Mouse (Mus musculus) CH12.LX (cell line): ENCODE data around the gene Wars2. TPM values are rescaled to one million over a fixed set of nuclear protein-coding genes. Genes with fewer than 3 reads are reported as not detected.

ENCODE experiments used
- DNase-seq: peaks from one replicate; pipeline ENCODE4 v3.0.0-alpha.2; 2013; ENCODE audit errors: extremely low read depth
- H3K27ac ChIP-seq: 2 replicates; pipeline ENCODE4 v1.5.1; 2012; ENCODE audit warnings: low read depth, mild to moderate bottlenecking, control low read depth, moderate library complexity; ENCODE audit not compliant: insufficient read depth
- H3K27me3 ChIP-seq: replicated peaks from 2 replicates; pipeline ENCODE3; 2012; ENCODE audit warnings: inconsistent platforms
- H3K36me3 ChIP-seq, 2 experiments: replicated peaks in 1 of 2; 2 replicates each; pipeline versions ENCODE3 to v1.6.1; 2012; ENCODE audit warnings: inconsistent platforms in 1 of 2, low read length in 1 of 2, mild to moderate bottlenecking in 1 of 2, mixed read lengths in 1 of 2, moderate library complexity in 1 of 2; ENCODE audit not compliant: control insufficient read depth in 1 of 2, insufficient read depth in 1 of 2
- H3K4me1 ChIP-seq, 2 experiments: 2 replicates each; pipeline ENCODE4 v1.6.1; 2012; ENCODE audit warnings: inconsistent platforms in 1 of 2, moderate library complexity in 1 of 2; ENCODE audit not compliant: insufficient read depth in 2 of 2, control insufficient read depth in 1 of 2
- H3K4me2 ChIP-seq: 2 replicates; pipeline ENCODE4 v1.6.1; 2012; ENCODE audit warnings: low read depth, mild to moderate bottlenecking, control low read depth; ENCODE audit not compliant: poor library complexity, insufficient read depth, severe bottlenecking
- H3K4me3 ChIP-seq, 3 experiments: fragments of 150-350 bp in 1 of 3; sonication (generic) in 1 of 3; replicated peaks in 1 of 3; 2 replicates each; pipeline versions ENCODE3 to v1.5.1; 2011 to 2012; ENCODE audit warnings: low read depth in 2 of 3, low read length in 2 of 3, mild to moderate bottlenecking in 2 of 3, moderate library complexity in 2 of 3, control low read depth in 1 of 3, improper control_type of control experiment in 1 of 3, inconsistent platforms in 1 of 3, mixed read lengths in 1 of 3; ENCODE audit not compliant: poor library complexity in 1 of 3
- H3K79me2 ChIP-seq: replicated peaks from 2 replicates; pipeline ENCODE4 v1.6.1; 2012; ENCODE audit warnings: mild to moderate bottlenecking, moderate library complexity; ENCODE audit not compliant: control insufficient read depth, poor library complexity, insufficient read depth, severe bottlenecking; ENCODE audit errors: extremely low read depth
- H3K9ac ChIP-seq: 2 replicates; pipeline ENCODE4 v1.6.1; 2012; ENCODE audit warnings: low read depth, mild to moderate bottlenecking, control low read depth, moderate library complexity; ENCODE audit not compliant: insufficient read depth
- H3K9me3 ChIP-seq: replicated peaks from 2 replicates; pipeline ENCODE3; 2012; ENCODE audit warnings: low read length, inconsistent platforms, mixed read lengths
- BHLHE40 ChIP-seq: IDR thresholded peaks from 2 replicates; pipeline ENCODE4 v1.6.1; 2011; ENCODE audit warnings: mild to moderate bottlenecking, low read depth, low read length, improper control_type of control experiment
- CHD1 ChIP-seq: IDR thresholded peaks from 2 replicates; pipeline ENCODE4 v1.6.1; 2012; ENCODE audit warnings: low read depth, low read length, improper control_type of control experiment, inconsistent platforms
- CHD2 ChIP-seq: IDR thresholded peaks from 2 replicates; pipeline ENCODE4 v1.6.1; 2011; ENCODE audit warnings: low read length, improper control_type of control experiment
- CTCF ChIP-seq, 2 experiments: IDR thresholded peaks in 1 of 2; conservative IDR thresholded peaks in 1 of 2; 2 replicates each; pipeline ENCODE4 v1.5.1; 2011 to 2012; ENCODE audit warnings: low read depth in 2 of 2, low read length in 2 of 2, improper control_type of control experiment in 1 of 2, inconsistent platforms in 1 of 2, mild to moderate bottlenecking in 1 of 2, moderate library complexity in 1 of 2
- E2F4 ChIP-seq: IDR thresholded peaks from 2 replicates; pipeline ENCODE4 v1.6.1; 2011; ENCODE audit warnings: low read depth, low read length, improper control_type of control experiment; ENCODE audit not compliant: insufficient replicate concordance
- ELF1 ChIP-seq: IDR thresholded peaks from 2 replicates; pipeline ENCODE4 v1.6.1; 2014; ENCODE audit warnings: low read depth, mild to moderate bottlenecking, inconsistent platforms, low read length, improper control_type of control experiment
- EP300 ChIP-seq: IDR thresholded peaks from 2 replicates; pipeline ENCODE4 v1.6.1; 2011; ENCODE audit warnings: low read length, improper control_type of control experiment
- ETS1 ChIP-seq: conservative IDR thresholded peaks from 2 replicates; pipeline ENCODE4 v1.6.1; 2012; ENCODE audit warnings: low read depth, mild to moderate bottlenecking, inconsistent platforms, low read length, improper control_type of control experiment, moderate library complexity
- GABPA ChIP-seq: IDR thresholded peaks from 2 replicates; pipeline ENCODE4 v1.6.1; 2012; ENCODE audit warnings: low read depth, low read length, improper control_type of control experiment, inconsistent platforms; ENCODE audit not compliant: insufficient replicate concordance
- HCFC1 ChIP-seq: IDR thresholded peaks from 2 replicates; pipeline ENCODE4 v1.6.1; 2012; ENCODE audit warnings: low read depth, mild to moderate bottlenecking, inconsistent platforms, low read length, improper control_type of control experiment
- JUND ChIP-seq: conservative IDR thresholded peaks from 2 replicates; pipeline ENCODE4 v1.6.1; 2011; ENCODE audit warnings: low read depth, low read length, improper control_type of control experiment
- KAT2A ChIP-seq: IDR thresholded peaks from 2 replicates; pipeline ENCODE4 v1.6.1; 2012; ENCODE audit warnings: low read length, improper control_type of control experiment, inconsistent platforms; ENCODE audit not compliant: insufficient replicate concordance
- MAFK ChIP-seq: IDR thresholded peaks from 2 replicates; pipeline ENCODE4 v1.6.1; 2011; ENCODE audit warnings: low read length, improper control_type of control experiment; ENCODE audit not compliant: insufficient replicate concordance
- MAZ ChIP-seq: IDR thresholded peaks from 2 replicates; pipeline ENCODE4 v1.6.1; 2012; ENCODE audit warnings: low read depth, mild to moderate bottlenecking, inconsistent platforms, low read length, improper control_type of control experiment, moderate library complexity
- MXI1 ChIP-seq: IDR thresholded peaks from 2 replicates; pipeline ENCODE4 v1.6.1; 2011; ENCODE audit warnings: mild to moderate bottlenecking, low read depth, low read length, improper control_type of control experiment
- NELFE ChIP-seq: IDR thresholded peaks from 2 replicates; pipeline ENCODE4 v1.6.1; 2011; ENCODE audit warnings: low read depth, low read length, improper control_type of control experiment
- POLR2A ChIP-seq: IDR thresholded peaks from 2 replicates; pipeline ENCODE4 v1.6.1; 2011; ENCODE audit warnings: low read depth, mild to moderate bottlenecking, improper control_type of control experiment, low read length
- POLR2AphosphoS2 ChIP-seq: IDR thresholded peaks from 2 replicates; pipeline ENCODE4 v1.6.1; 2011; ENCODE audit warnings: low read depth, low read length, improper control_type of control experiment
- RAD21 ChIP-seq: IDR thresholded peaks from 2 replicates; pipeline ENCODE4 v1.6.1; 2011; ENCODE audit warnings: low read depth, mild to moderate bottlenecking, low read length, improper control_type of control experiment, moderate library complexity
- RCOR1 ChIP-seq: conservative IDR thresholded peaks from 2 replicates; pipeline ENCODE4 v1.6.1; 2012; ENCODE audit warnings: low read depth, mild to moderate bottlenecking, inconsistent platforms, low read length, improper control_type of control experiment
- SMC3 ChIP-seq: IDR thresholded peaks from 2 replicates; pipeline ENCODE4 v1.6.1; 2011; ENCODE audit warnings: low read depth, low read length, improper control_type of control experiment
- USF2 ChIP-seq: conservative IDR thresholded peaks from 2 replicates; pipeline ENCODE4 v1.6.1; 2011; ENCODE audit warnings: low read depth, low read length, improper control_type of control experiment
- ZMIZ1 ChIP-seq: IDR thresholded peaks from 2 replicates; pipeline ENCODE4 v1.6.1; 2012; ENCODE audit warnings: low read depth, mild to moderate bottlenecking, inconsistent platforms, low read length, improper control_type of control experiment
- ZNF384 ChIP-seq: IDR thresholded peaks from 2 replicates; pipeline ENCODE4 v1.6.1; 2012; ENCODE audit warnings: low read depth, low read length, improper control_type of control experiment, inconsistent platforms
- dilution Hi-C: fragments of 300-500 bp; cut with MboI; formaldehyde crosslinking; loops from 2 replicates; pipeline ENCODE4 v1.14.3; 2020; ENCODE audit warnings: low sequenced_read_pairs; ENCODE audit not compliant: extremely low pct_unique_long_range_greater_than_20kb, extremely low pct_ligation_motif_present
- in situ Hi-C: fragments of 300-500 bp; cut with MboI; formaldehyde crosslinking; loops from 3 replicates; pipeline ENCODE4 v1.14.3; 2019; ENCODE audit warnings: low sequenced_read_pairs, low pct_ligation_motif_present, low pct_unique_long_range_greater_than_20kb, mixed read lengths
- polyA plus RNA-seq: library from polyadenylated mRNA; unstranded; fragments of >175 nt; gene quantifications from 2 replicates; pipeline ENCODE4 v1.2.1, GENCODE M21; 2012; ENCODE audit warnings: low read depth; ENCODE audit not compliant: insufficient read length
- total RNA-seq, 2 experiments: library from RNA; depleted of rRNA; stranded (reverse); fragments of 300-350 nt in 1 of 2; fragments of >200 nt in 1 of 2; gene quantifications; 2 replicates each; pipeline ENCODE4 v1.2.3; 2012 to 2014

Wars2 gene
- total and polyA plus RNA-seq, 3 experiments = 7.1 to 10.2 (median 8.6) TPM

DNA sequence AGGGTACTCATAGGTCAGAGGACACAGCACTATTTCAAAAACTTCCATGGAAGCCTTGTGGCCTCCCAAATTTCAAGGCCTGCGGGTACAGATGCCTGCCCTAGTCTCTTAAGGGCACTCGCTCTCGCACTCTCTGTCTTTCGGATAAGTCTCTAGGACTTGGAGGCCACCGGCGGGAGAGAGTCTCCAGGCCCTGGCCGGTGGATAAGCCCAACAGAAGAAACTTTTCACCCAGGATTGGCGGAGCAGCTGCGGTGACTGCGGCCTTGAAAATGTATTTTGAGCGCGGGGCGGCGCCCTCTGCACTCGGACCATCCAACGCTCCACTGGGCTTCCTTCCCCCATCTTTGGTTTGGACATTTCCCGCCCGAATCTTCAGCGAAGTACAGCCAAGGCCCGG lies 115.9 kb downstream of the Wars2 start:
- dilution Hi-C loops = no loop called here
- no peaks in the 10 kb centered on the region for H3K27me3 ChIP-seq

DNA sequence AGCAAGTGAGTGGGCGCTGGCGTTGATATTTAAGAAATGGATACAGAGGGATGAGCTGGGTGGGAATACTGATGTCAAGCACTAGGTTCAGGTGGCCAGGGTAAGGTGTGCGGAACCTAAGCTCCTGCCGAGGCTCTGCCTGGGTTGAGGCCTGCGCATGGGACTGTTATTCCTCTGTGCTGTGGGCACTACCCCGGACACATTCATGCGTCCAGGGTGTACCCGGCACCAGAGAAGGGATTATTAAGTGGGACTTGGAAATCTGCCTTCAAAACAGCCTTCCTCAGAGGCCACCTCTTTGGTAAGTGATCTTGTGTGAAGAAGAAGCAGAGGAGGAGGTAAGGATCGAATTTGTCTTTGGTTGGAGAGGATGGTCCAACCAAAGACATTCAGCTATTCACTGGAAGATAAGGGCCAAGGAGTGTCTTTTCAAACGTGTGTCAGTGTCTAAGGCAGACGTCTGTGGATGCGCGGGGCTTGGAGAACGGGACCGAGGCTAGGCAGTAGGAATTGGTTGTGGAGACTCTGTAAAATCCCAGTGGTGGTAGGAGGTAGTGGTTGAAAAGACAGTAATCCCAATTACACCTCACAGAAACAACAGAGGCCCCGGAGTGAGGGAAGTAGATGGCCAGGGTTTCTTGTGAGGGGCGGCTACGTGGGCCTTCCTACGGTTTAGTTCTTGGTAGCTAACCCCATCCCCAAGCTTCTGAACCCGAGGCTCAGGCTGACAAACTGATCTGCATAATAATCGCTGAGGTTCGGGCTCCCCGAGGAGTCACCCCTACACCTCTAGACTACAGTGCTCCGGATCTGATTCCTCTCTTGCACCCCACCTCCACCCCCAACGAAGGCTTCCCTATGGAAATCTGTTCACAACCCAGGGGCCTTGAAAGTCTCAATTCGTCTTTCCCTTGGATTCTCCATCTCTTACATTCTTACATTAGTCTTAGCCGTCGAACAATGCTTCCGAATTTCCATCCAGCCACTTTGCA lies 117.0 kb downstream of the Wars2 start:
- dilution Hi-C loops (no loop called here), in situ Hi-C loops (no loop called here)
- Histone ChIP-seq H3K36me3 (no peaks in the 10 kb centered on the region), H3K79me2 (no peaks in the 10 kb centered on the region), H3K4me3 (no peak overlapping the region), H3K9me3 (no peaks in the 10 kb centered on the region), H3K27me3 (no peaks in the 10 kb centered on the region), H3K9ac (no peak overlapping the region), H3K27ac (no peak overlapping the region), H3K4me1 (peaks cover 0 to 4% of the 10 kb centered on the region in 2 experiments; a peak in 2 of 4 replicates), H3K4me2 (no peak overlapping the region)
- TF ChIP-seq RCOR1 (no peak), MAFK (no peak), EP300 (no peak), HCFC1 (no peak), E2F4 (no peak), MXI1 (no peak), POLR2AphosphoS2 (no peak)
- no peak for DNase-seq

More for the DNA sequence above, 115.9 kb downstream of the Wars2 start:
- Histone ChIP-seq H3K9ac (no peak overlapping the region), H3K36me3 (no peaks in the 10 kb centered on the region), H3K4me3 (no peak overlapping the region), H3K27ac (no peak overlapping the region), H3K79me2 (no peaks in the 10 kb centered on the region), H3K9me3 (no peaks in the 10 kb centered on the region), H3K4me2 (no peak overlapping the region), H3K4me1 (no peaks in the 10 kb centered on the region)
- in situ Hi-C loops = no loop called here
- TF ChIP-seq GABPA (no peak), ETS1 (no peak), ZNF384 (no peak), RCOR1 (no peak), ELF1 (no peak), POLR2A (no peak), MAZ (no peak), USF2 (no peak), BHLHE40 (no peak), JUND (no peak), ZMIZ1 (no peak), RAD21 (no peak), KAT2A (no peak), CHD1 (no peak), CHD2 (no peak), SMC3 (no peak), CTCF (conservative IDR thresholded peaks at IDR 0.05 in 1 of 2, IDR thresholded peaks at IDR 0.05 in 1 of 2; ENCODE audit: low read depth in 2 of 2, low read length in 2 of 2) (no peak), NELFE (no peak), MXI1 (no peak)
- no peak for DNase-seq
